ENCODE assay signal across 14 mouse cellular contexts in the genomic region with DNA sequence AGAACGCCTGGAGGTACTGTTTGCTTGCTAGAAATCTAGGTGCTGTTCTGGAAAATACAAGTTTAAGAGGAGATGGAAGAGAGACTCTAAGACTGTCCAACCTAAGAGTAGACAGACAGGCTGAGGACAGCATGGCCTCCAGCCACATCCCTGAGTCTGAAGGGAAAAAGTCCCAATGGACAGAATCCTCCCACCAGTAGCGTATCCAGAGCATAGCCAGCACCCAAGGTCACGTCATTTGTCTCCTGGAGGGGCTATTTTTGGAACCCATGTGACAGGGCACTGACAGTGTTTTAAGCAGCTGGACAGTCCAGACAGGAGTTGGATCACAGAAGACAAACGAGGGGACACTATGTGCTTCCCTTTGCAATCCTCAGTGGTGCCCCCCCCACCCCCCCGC. TPM values are rescaled to one million over a fixed set of nuclear protein-coding genes. Genes with fewer than 3 reads are reported as not detected.
A peak's percentile ranks its signal among the peaks of the same experiment; 100 is the strongest.
DNase-seq lines count a peak whose midpoint lies in the region; ATAC-seq and TF ChIP-seq lines count a peak whose summit lies in the region.
"Had no signal": no experiment of that assay in that cellular context is flagged by ENCODE, and none has a peak within 500 bp of the region (broad histone marks: within the 10 kb centered on the region; RNA-seq: fewer than 3 reads in every experiment).

No protein-coding gene starts in this region.

- no peaks in the 10 kb centered on the region for H3K9me3 ChIP-seq in midbrain, embryonic 11.5 days (ENCODE audit: control insufficient read depth, low read length)
- H3K9me3 ChIP-seq in midbrain, embryonic 16.5 days (replicated peaks; ENCODE audit: control insufficient read depth, low read length, poor library complexity, severe bottlenecking): no peaks in the 10 kb centered on the region
- H3K9me3 ChIP-seq in heart, embryonic 16.5 days (replicated peaks; ENCODE audit: control insufficient read depth, low read length): no peaks in the 10 kb centered on the region
- H3K9me3 ChIP-seq: embryonic facial prominence, embryonic 15.5 days; hindbrain, embryonic 12.5 days; liver, embryonic 12.5 days had no signal

- no peak overlapping the region for H3K4me2 ChIP-seq in midbrain, embryonic 11.5 days
- H3K4me2 ChIP-seq in midbrain, embryonic 16.5 days (ENCODE audit: low read length): no peak overlapping the region
- H3K4me2 ChIP-seq in heart, embryonic 16.5 days (ENCODE audit: low read depth, low read length): no peak overlapping the region
- no peak overlapping the region for H3K4me2 ChIP-seq in myocyte (ENCODE audit: low read depth)
- H3K4me2 ChIP-seq: embryonic facial prominence, embryonic 15.5 days; hindbrain, embryonic 12.5 days; liver, embryonic 12.5 days had no signal

- intact Hi-C loops in left cerebral cortex, postnatal 36 days (cut with DNase I): no loop called here

- peak; percentile 53 for DNase-seq in midbrain, embryonic 11.5 days (ENCODE audit: low spot score, missing footprints)
- peak; percentile 98 for DNase-seq in heart, adult 11 months
- DNase-seq in urinary bladder, postnatal 10 days (ENCODE audit: low spot score): no peak
- no peak for DNase-seq in left cerebral cortex, postnatal 36 days (ENCODE audit: low spot score in 2 of 2)
- DNase-seq: cerebellum, adult 11 months; kidney, adult 11 months; thymus, postnatal 4 days had no signal

- WGBS in midbrain, embryonic 11.5 days: 86% methylated on average over 5 of the region's 5 CpGs
- 81% methylated on average over 5 of the region's 5 CpGs for WGBS in midbrain, embryonic 16.5 days
- 48% methylated on average over 5 of the region's 5 CpGs for WGBS in heart, embryonic 16.5 days

- H3K4me1 ChIP-seq in midbrain, embryonic 11.5 days (ENCODE audit: control insufficient read depth, insufficient read depth, low read length): no peaks in the 10 kb centered on the region
- no peaks in the 10 kb centered on the region for H3K4me1 ChIP-seq in midbrain, embryonic 16.5 days (ENCODE audit: control insufficient read depth, insufficient read depth, low read length)
- H3K4me1 ChIP-seq in heart, embryonic 16.5 days (ENCODE audit: control insufficient read depth, insufficient read depth, low read length): peaks cover 8% of the 10 kb centered on the region; the same call in 1 of the 2 replicates
- H3K4me1 ChIP-seq: embryonic facial prominence, embryonic 15.5 days; hindbrain, embryonic 12.5 days; liver, embryonic 12.5 days had no signal

- no peak for ATAC-seq in midbrain, embryonic 11.5 days (ENCODE audit: low FRiP score)
- ATAC-seq in midbrain, embryonic 16.5 days: no peak
- peak; percentile 95 for ATAC-seq in heart, embryonic 16.5 days (replicated peaks; ENCODE audit: extremely low read depth, insufficient read depth, low FRiP score)
- no peak for ATAC-seq in megakaryocyte, adult 5-6 weeks (ENCODE audit: poor library complexity, severe bottlenecking)
- ATAC-seq: liver, embryonic 12.5 days had no signal

- H3K9ac ChIP-seq in midbrain, embryonic 11.5 days (ENCODE audit: low read length): no peak overlapping the region
- no peak overlapping the region for H3K9ac ChIP-seq in midbrain, embryonic 16.5 days (ENCODE audit: low read depth, low read length)
- no peak overlapping the region for H3K9ac ChIP-seq in heart, embryonic 16.5 days (ENCODE audit: low read length)
- H3K9ac ChIP-seq: embryonic facial prominence, embryonic 15.5 days; hindbrain, embryonic 12.5 days; liver, embryonic 12.5 days had no signal

- no peak overlapping the region for H3K4me3 ChIP-seq in midbrain, embryonic 11.5 days (ENCODE audit: low read depth, low read length)
- H3K4me3 ChIP-seq in midbrain, embryonic 16.5 days (ENCODE audit: low read depth, low read length): no peak overlapping the region
- no peak overlapping the region for H3K4me3 ChIP-seq in heart, embryonic 16.5 days (ENCODE audit: low read length)
- H3K4me3 ChIP-seq in myocyte: no peak overlapping the region
- H3K4me3 ChIP-seq: embryonic facial prominence, embryonic 15.5 days; hindbrain, embryonic 12.5 days; liver, embryonic 12.5 days had no signal

- no peak overlapping the region for H3ac ChIP-seq in myocyte (ENCODE audit: control insufficient read depth, insufficient read length)

- no peaks in the 10 kb centered on the region for H3K36me3 ChIP-seq in midbrain, embryonic 11.5 days (ENCODE audit: control insufficient read depth, insufficient read depth, low read length)
- H3K36me3 ChIP-seq in midbrain, embryonic 16.5 days (ENCODE audit: control insufficient read depth, insufficient read depth, low read length): no peaks in the 10 kb centered on the region
- no peaks in the 10 kb centered on the region for H3K36me3 ChIP-seq in heart, embryonic 16.5 days (ENCODE audit: control insufficient read depth, insufficient read depth)
- H3K36me3 ChIP-seq in myocyte (ENCODE audit: control insufficient read depth, insufficient read depth): no peaks in the 10 kb centered on the region
- H3K36me3 ChIP-seq: embryonic facial prominence, embryonic 15.5 days; hindbrain, embryonic 12.5 days; liver, embryonic 12.5 days had no signal

- no peak for TF ChIP-seq POLR2A in myocyte (IDR thresholded peaks at IDR 0.05; ENCODE audit: insufficient read length, low read depth)

- no peaks in the 10 kb centered on the region for H3K27me3 ChIP-seq in midbrain, embryonic 11.5 days (ENCODE audit: control insufficient read depth, insufficient read depth, low read length)
- H3K27me3 ChIP-seq in midbrain, embryonic 16.5 days (ENCODE audit: control insufficient read depth, insufficient read depth, low read depth, low read length): no peaks in the 10 kb centered on the region
- no peaks in the 10 kb centered on the region for H3K27me3 ChIP-seq in heart, embryonic 16.5 days (ENCODE audit: control insufficient read depth, insufficient read depth, low read length)
- H3K27me3 ChIP-seq in myocyte (ENCODE audit: control insufficient read depth, insufficient read depth, insufficient read length): peaks cover 9% of the 10 kb centered on the region
- H3K27me3 ChIP-seq: embryonic facial prominence, embryonic 15.5 days; hindbrain, embryonic 12.5 days; liver, embryonic 12.5 days had no signal

- no peak overlapping the region for H3K27ac ChIP-seq in midbrain, embryonic 11.5 days (ENCODE audit: low read depth, low read length)
- no peak overlapping the region for H3K27ac ChIP-seq in midbrain, embryonic 16.5 days (ENCODE audit: low read length)
- H3K27ac ChIP-seq in heart, embryonic 16.5 days (ENCODE audit: low read length): peak overlapping the region; percentile 75
- H3K27ac ChIP-seq: embryonic facial prominence, embryonic 15.5 days; hindbrain, embryonic 12.5 days; liver, embryonic 12.5 days had no signal

- H3K79me2 ChIP-seq in myocyte (ENCODE audit: control insufficient read depth, insufficient read depth): no peaks in the 10 kb centered on the region

TF ChIP-seq in myocyte, 11 proteins besides CTCF, POLR2A, EP300 and RAD21:
- TF ChIP-seq MYOG (IDR thresholded peaks at IDR 0.05; ENCODE audit: control insufficient read depth in 1 of 3, insufficient read depth in 1 of 3, insufficient read length in 2 of 3, low read depth in 2 of 3): no peak
- no peak for TF ChIP-seq POLR2AphosphoS2 (IDR thresholded peaks at IDR 0.05; ENCODE audit: insufficient read length, low read depth)
- TF ChIP-seq CEBPB (IDR thresholded peaks at IDR 0.05; ENCODE audit: insufficient read depth, poor library complexity, severe bottlenecking): no peak
- peak; percentile 48 for TF ChIP-seq USF1 (IDR thresholded peaks at IDR 0.05; ENCODE audit: low read depth)
- TF ChIP-seq MAX (IDR thresholded peaks at IDR 0.05; ENCODE audit: low read depth): no peak
- TF ChIP-seq E2F4 (IDR thresholded peaks at IDR 0.05; ENCODE audit: insufficient read depth): no peak
- no peak for TF ChIP-seq REST (IDR thresholded peaks at IDR 0.05; ENCODE audit: insufficient read depth, insufficient read length)

RNA-seq across cellular contexts. Expression of a gene that starts 46.3 kb away (rescaled TPM):
- polyA plus RNA-seq in midbrain, embryonic 11.5 days (2014; fragmentation: Nextera tagmentation; extraction: Ambion mirVana): 71.0 and 73.8 TPM in 2 replicates
- polyA plus RNA-seq in midbrain, embryonic 16.5 days (2015; fragmentation: Nextera tagmentation; extraction: Ambion mirVana): 66.4 and 69.0 TPM in 2 replicates
- polyA plus RNA-seq in heart, embryonic 16.5 days (2015; fragmentation: Nextera tagmentation; extraction: Ambion mirVana): 52.1 and 57.2 TPM in 2 replicates
- 5.8 TPM for polyA plus RNA-seq in myocyte (2012; fragmentation: generic; extraction: Trizol)
- total RNA-seq in megakaryocyte, adult 5-6 weeks (2015): 43.6 and 45.6 TPM in 2 replicates
- total RNA-seq in megakaryocyte, adult 5-6 weeks (2017): 17.4 and 19.6 TPM in 2 replicates
- 10 to 100 TPM; 49.9 to 51.2 TPM for total RNA-seq in left cerebral cortex, postnatal 36 days (2021)

Comparison
In these comparisons a context has a peak if more than half of its experiments do, and no peak if none do; other contexts are left out.
1. DNase-seq: peak in midbrain, embryonic 11.5 days (single experiment) and heart, adult 11 months (single experiment); none in urinary bladder, postnatal 10 days (single experiment) and left cerebral cortex, postnatal 36 days (0 of 2).